Mouse (Mus musculus) spleen, postnatal 14 days (tissue): ENCODE data around the gene Hist1h2bg.

ENCODE experiments used
- DNase-seq, 2 experiments: peaks; one replicate each; pipeline ENCODE4 v3.0.0; 2021 to 2022; ENCODE audit warnings: low spot score in 2 of 2

The Hist1h2bg gene

GRCm38 (mm10) chr13:23611638-23612037, 40.4 kb downstream of the Hist1h2bg start:
- DNase-seq, result no peak

DNA sequence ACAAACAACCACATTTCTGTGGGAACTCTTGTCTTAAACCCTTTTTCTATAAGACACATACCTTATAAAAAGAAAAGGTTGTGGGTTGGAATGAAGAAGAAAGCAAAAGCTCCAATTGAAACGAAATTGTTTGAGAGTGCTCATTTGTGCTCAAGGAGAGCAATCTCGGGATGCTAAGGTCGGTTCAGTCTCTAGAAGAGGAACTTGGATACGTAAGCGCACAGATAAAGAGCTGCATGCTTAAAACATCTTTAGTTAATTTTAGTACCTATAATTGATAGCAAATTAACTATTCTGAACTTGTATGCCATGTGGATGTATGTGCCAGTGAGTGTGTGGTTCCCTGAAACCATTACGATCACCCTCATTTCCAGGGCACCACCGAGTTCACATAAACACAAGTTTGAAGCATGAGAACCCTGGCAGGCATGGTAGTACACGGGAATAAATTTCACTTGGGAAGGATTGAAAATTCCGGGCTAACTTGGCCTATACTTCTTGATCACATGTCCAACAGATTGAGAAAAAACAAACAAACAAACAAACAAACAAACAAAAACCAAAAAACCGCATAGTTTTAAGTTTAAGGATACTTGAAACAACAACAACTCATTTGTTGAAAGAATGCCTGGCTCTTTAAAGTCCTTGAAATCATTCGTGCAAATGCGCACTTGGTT, 49.0 kb downstream of the Hist1h2bg start:
- DNase-seq, result no peak

DNA sequence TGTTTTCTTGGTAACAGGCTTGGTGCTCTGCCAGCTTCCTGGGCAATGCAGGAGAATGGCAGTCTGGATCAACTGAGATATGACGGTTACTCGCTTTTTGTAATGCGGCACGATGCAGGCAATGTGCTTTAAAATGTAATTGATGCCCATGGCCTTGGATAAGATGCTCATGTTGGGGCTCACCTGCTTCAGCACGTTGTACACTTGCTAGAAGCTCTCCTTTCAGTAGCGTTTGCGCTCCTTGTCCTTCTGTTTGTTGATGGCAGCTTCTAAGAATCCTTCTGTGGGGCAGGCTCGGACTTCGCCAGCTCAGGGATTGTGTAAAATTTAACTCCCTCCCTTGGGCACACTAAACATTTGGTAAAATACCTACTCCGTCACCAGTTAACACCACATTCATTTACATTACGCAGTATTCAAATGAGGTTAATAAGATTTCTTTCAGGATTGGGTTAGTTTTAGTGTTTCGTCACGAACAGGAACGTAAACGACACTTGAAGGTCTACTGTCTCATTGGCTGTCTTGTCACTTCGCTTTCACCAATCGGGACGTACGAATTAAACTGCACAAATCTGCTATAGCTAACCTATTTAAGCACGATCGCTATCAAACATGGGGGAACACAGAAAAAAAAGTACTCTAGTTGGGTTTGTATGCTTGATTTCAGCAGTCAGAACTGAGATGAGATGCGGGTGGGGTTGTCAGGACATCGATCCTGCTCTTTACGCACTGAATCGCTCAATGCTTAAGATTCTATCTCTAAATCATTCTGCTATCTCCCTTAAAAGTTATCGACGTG, 49.7 kb downstream of the Hist1h2bg start, which contains the start of gene Hist1h2be:
Gene Hist1h2be, minus strand, starts transcription at position 392 of the 799 bp plus-strand sequence.
- DNase-seq, result peak; percentile 39 to 69
